Mouse (Mus musculus) spleen, adult 2 months (tissue): ENCODE data around the gene Il11ra1.
"Not testable (repeated sequence)": the region's sequence is repeated elsewhere in the genome, so short reads cannot be mapped to it uniquely, and the experiment has no call there.

ENCODE experiments used
- CTCF ChIP-seq: fragments of 200-500 bp; IDR thresholded peaks from 2 replicates; pipeline ENCODE4 v1.5.1; 2011; ENCODE audit warnings: mild to moderate bottlenecking, inconsistent platforms; ENCODE audit not compliant: insufficient read depth, insufficient read length, insufficient replicate concordance; ENCODE audit errors: extremely low read depth
- POLR2A ChIP-seq: fragments of 200-500 bp; IDR thresholded peaks from 2 replicates; pipeline ENCODE4 v1.6.1; 2011; ENCODE audit warnings: low read depth, low read length, inconsistent platforms

- TF ChIP-seq CTCF, POLR2A: not testable (repeated sequence)
Observed at GRCm38 (mm10) chr4:41696452-41696851, 3.3 kb upstream of the Il11ra1 start.
